Mouse (Mus musculus): ENCODE data around the gene Zcchc13. TPM values are rescaled to one million over a fixed set of nuclear protein-coding genes. Genes with fewer than 3 reads are reported as not detected.

Zcchc13 gene
- not detected in 2 replicates for total RNA-seq (2017)

GRCm38 (mm10) chrX:103630303-103630702, at the start of gene Zcchc13:
Gene Zcchc13 (plus strand): TSS chrX:103630586.
- no peak for ATAC-seq (replicated peaks in 1 of 2; ENCODE audit: insufficient read depth in 1 of 2, low FRiP score in 2 of 2, low TSS enrichment in 1 of 2, low read depth in 1 of 2, poor library complexity in 2 of 2, severe bottlenecking in 2 of 2)

GRCm38 (mm10) chrX:103584262-103584661, 46.1 kb upstream of the Zcchc13 start:
- no peak for ATAC-seq (replicated peaks in 1 of 2; ENCODE audit: insufficient read depth in 1 of 2, low FRiP score in 2 of 2, low TSS enrichment in 1 of 2, low read depth in 1 of 2, poor library complexity in 2 of 2, severe bottlenecking in 2 of 2)

DNA sequence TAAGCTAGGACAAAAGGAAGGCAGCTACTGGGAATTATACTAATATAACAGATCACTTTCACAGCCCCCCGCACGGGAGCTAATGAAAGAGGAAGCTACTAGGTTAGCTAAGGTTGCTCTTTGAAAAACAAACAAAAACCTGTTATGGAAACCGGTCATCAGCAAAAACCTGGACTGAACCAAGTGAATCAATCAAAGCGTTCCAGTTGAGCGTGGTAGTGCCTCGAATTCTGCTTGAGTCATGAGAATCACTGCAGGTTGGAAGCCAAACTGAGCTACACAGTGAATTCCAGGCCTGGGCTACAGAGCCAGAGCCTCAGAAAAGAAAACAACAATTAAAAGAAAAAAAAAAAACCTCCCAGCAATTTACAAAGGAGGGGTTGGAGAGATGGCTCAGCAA, 38.3 kb upstream of the Zcchc13 start:
- no peak for ATAC-seq (replicated peaks in 1 of 2; ENCODE audit: insufficient read depth in 1 of 2, low FRiP score in 2 of 2, low TSS enrichment in 1 of 2, low read depth in 1 of 2, poor library complexity in 2 of 2, severe bottlenecking in 2 of 2)

DNA sequence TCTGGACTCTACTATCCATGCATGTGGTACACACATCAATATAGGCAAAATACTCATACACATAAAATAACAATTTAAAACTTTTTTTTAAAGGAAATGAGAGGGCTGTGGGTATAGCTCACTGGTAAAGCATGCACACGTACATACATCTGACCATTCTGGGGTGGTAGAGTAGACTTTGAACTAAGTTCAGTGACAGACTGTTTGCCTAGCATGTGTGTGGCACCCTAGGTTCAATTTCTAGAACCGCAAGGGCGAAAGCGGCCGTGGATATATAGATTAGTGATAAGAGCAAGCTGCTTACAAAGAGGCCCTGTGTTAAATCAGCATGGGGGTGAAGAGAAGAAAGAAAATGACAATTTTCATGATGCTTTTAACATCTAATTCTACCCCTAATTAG, 27.8 kb upstream of the Zcchc13 start:
- no peak for ATAC-seq (replicated peaks in 1 of 2; ENCODE audit: insufficient read depth in 1 of 2, low FRiP score in 2 of 2, low TSS enrichment in 1 of 2, low read depth in 1 of 2, poor library complexity in 2 of 2, severe bottlenecking in 2 of 2)

GRCm38 (mm10) chrX:103604211-103604610, 26.2 kb upstream of the Zcchc13 start:
- ATAC-seq (replicated peaks in 1 of 2; ENCODE audit: insufficient read depth in 1 of 2, low FRiP score in 2 of 2, low TSS enrichment in 1 of 2, low read depth in 1 of 2, poor library complexity in 2 of 2, severe bottlenecking in 2 of 2): no peak

DNA sequence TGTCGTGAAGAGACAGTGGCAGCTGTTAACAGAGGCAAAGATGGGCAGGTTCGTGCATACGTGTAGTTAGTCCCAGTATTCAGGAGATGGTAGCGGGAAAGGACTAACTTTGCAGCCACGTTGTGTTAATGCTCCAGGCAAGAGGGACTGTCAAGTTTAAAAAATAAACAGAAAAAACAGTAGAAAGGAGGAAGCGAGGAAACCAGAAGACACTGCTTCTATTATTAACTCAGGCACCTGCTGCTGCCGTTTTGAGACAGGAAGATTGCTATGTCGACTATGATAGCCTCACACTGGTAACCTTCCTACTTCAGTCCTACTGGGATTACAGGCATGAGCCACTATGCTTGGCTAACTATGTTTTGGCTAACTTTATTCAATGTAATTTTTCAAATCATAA, 24.9 kb upstream of the Zcchc13 start:
- ATAC-seq (replicated peaks in 1 of 2; ENCODE audit: insufficient read depth in 1 of 2, low FRiP score in 2 of 2, low TSS enrichment in 1 of 2, low read depth in 1 of 2, poor library complexity in 2 of 2, severe bottlenecking in 2 of 2): no peak

GRCm38 (mm10) chrX:103610401-103610800, 20.0 kb upstream of the Zcchc13 start:
- no peak for ATAC-seq (replicated peaks in 1 of 2; ENCODE audit: insufficient read depth in 1 of 2, low FRiP score in 2 of 2, low TSS enrichment in 1 of 2, low read depth in 1 of 2, poor library complexity in 2 of 2, severe bottlenecking in 2 of 2)

- ATAC-seq (replicated peaks in 1 of 2; ENCODE audit: insufficient read depth in 1 of 2, low FRiP score in 2 of 2, low TSS enrichment in 1 of 2, low read depth in 1 of 2, poor library complexity in 2 of 2, severe bottlenecking in 2 of 2): no peak
Measured at GRCm38 (mm10) chrX:103611462-103611861, 18.9 kb upstream of the Zcchc13 start.

DNA sequence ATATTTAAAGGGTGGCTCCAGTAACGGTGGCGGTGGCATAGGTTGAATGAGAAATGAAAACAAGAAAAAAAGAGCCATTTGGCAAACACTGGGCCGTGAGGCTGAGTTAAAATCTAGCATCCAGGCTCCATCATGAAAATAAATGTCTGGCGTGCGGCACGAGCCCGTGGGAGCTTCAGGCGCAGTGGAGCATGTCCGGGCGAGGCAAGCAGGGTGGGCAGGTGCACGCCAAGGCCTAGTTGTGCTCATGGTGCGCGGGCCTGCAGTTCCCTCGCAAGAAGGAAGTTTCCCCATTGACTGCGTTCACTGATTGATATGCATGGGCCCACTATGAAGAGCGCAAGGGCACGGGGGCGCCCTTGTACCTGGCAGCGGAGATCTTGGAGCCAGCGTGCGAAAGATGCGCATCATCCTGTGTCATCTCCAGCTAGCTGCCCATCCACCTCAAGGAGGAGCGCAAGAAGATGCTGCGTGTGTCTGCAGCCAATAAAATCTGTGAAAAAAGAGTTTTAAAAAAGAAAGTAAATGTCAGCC, 15.6 kb upstream of the Zcchc13 start:
- no peak for ATAC-seq (replicated peaks in 1 of 2; ENCODE audit: insufficient read depth in 1 of 2, low FRiP score in 2 of 2, low TSS enrichment in 1 of 2, low read depth in 1 of 2, poor library complexity in 2 of 2, severe bottlenecking in 2 of 2)

DNA sequence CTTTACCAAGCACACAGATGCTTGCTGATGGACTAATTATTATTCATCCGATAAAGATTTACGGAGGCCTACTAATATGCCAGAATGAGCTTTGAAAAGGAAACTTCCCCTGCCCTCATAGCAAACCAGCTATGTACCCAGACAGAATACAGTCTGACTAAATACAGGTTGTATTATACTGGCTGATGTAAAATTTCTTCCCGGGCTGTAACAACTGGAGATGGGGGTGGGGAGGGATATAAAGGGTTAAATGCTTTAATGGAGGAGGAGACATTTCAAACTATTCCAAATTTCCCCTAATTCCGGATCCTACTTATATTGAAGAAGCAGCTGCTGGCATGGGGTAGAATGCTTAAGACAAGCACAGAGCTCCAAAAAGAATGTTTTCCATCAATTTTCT, 14.9 kb upstream of the Zcchc13 start:
- ATAC-seq (replicated peaks in 1 of 2; ENCODE audit: insufficient read depth in 1 of 2, low FRiP score in 2 of 2, low TSS enrichment in 1 of 2, low read depth in 1 of 2, poor library complexity in 2 of 2, severe bottlenecking in 2 of 2): no peak

DNA sequence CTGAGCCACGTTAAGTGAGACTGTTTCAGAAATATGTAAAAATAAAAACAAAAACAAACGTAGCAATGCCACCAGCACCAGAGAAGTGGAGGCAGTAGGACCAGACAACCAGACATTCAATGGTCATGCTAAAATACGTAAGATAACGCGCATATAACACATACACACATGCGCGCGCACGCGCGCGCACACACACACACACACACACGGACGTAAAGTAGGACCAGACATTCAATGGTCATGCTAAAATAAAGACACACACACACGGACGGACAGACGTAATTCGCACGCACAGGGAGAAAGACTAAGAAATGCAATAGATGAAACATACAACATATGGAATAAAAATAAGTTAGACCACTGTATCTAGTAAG, 14.2 kb upstream of the Zcchc13 start:
- no peak for ATAC-seq (replicated peaks in 1 of 2; ENCODE audit: insufficient read depth in 1 of 2, low FRiP score in 2 of 2, low TSS enrichment in 1 of 2, low read depth in 1 of 2, poor library complexity in 2 of 2, severe bottlenecking in 2 of 2)

DNA sequence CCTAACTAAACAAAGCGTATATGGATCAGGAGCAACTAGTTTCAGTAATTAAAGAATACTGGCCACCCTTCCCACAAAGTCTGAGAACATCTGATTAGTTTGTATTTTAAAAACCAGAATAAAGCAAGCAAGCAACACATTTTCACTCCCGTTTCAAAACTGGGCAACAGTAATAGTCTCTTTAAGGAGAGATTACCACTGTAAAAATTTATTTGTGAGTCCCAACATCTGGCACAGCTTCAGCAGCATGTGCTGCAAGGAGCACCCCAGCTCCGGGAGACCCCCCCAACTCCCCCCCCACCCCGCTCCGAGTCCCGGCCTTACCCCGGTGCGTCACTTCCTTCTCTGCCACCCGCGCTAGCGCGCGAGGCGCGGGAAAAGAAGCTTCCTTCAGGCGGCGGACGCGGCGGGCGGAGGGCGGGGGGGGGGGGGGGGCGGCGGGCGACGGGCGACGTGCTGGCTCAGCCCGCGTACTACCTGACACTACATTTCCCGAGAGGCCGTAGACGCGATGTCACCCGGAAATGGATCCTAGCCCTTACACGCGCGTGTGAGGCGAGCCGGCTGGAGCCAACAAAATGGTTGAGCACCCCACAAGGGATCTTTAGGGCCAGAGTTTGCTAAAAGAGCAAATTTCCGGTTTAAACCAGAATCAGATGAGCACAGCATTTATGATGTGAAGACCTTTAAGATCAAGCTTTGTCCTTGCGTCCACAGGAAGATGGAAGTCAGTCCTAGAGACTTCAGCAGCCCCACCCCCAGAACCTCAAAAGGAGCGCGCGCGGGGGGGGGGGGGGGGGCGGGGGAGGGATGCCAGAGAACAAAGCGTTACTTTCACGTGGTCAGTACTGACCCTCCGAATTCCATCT, 13.6 kb upstream of the Zcchc13 start:
- ATAC-seq (replicated peaks in 1 of 2; ENCODE audit: insufficient read depth in 1 of 2, low FRiP score in 2 of 2, low TSS enrichment in 1 of 2, low read depth in 1 of 2, poor library complexity in 2 of 2, severe bottlenecking in 2 of 2): peak; percentile 88 to 97

DNA sequence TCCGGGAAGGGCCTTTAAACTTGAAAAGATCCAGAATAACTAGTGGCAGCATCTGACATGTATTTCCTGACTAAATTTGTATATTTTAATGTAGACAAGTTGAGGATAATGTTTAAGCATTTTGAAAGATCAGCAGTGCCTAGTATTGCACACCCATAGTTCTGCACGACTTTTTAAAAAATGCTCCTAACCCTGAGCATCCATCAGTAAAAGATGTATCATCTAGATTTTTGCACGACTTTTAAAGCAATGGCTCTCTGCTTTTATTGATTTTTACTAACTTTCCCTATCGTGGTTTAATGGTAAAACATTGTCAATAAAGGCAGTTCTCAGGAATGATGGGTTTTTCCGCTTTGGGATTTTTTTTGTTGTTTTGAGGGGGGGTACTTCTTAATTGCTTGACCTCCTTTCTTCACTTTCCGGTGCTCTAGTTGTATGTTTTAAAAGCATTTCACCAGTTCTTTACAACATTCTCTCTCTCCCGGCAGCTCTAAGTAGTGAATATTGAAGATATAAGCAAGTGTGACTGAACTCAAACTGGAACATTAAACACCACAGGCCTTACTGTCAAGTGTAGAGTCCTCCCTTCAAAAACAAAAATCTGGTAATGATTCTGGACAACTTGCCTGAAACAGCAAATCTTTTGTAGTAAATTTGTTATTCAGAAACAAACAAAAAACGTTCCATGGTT, 12.8 kb upstream of the Zcchc13 start:
- no peak for ATAC-seq (replicated peaks in 1 of 2; ENCODE audit: insufficient read depth in 1 of 2, low FRiP score in 2 of 2, low TSS enrichment in 1 of 2, low read depth in 1 of 2, poor library complexity in 2 of 2, severe bottlenecking in 2 of 2)

DNA sequence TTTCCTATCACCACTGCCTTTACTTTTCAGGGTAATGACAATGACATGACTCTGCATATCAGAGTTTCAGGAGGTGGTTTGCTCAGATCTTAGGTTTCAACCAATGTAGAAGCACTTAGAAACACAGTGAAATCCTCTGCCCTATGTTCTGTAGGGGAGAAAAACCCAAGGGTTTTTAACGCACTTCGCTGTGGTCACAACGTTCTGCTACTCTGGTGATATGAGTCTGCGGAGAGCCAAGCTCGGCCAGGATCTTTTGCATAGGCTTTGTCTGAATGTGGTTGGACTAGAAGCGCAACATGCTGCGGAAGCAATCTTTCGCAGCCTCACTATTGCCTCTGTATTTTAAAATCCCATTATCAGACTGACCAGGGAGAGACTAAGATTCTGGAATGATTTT, 8.6 kb upstream of the Zcchc13 start:
- ATAC-seq (replicated peaks in 1 of 2; ENCODE audit: insufficient read depth in 1 of 2, low FRiP score in 2 of 2, low TSS enrichment in 1 of 2, low read depth in 1 of 2, poor library complexity in 2 of 2, severe bottlenecking in 2 of 2): peak; percentile 3 to 30; a peak in 2 of 4 replicates

GRCm38 (mm10) chrX:103622260-103622934, 8.0 kb upstream of the Zcchc13 start:
- ATAC-seq (replicated peaks in 1 of 2; ENCODE audit: insufficient read depth in 1 of 2, low FRiP score in 2 of 2, low TSS enrichment in 1 of 2, low read depth in 1 of 2, poor library complexity in 2 of 2, severe bottlenecking in 2 of 2): peak; percentile 89 to 96

DNA sequence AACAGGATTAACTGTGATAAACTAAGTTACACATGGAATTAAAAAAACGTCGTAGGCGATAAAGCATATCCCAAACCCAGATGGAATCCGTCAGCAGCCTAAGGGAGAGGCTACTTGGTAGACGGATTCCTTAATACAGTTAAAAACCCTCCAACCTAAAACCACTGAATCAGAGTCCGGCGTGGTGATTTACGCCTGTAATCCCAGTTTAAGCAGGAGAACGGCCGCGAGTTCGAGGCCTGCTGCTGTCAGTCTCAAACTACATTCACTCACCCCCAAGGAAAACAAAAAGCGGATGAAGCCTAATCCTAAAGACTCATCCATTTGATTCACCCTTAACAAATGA, 7.5 kb upstream of the Zcchc13 start:
- no peak for ATAC-seq (replicated peaks in 1 of 2; ENCODE audit: insufficient read depth in 1 of 2, low FRiP score in 2 of 2, low TSS enrichment in 1 of 2, low read depth in 1 of 2, poor library complexity in 2 of 2, severe bottlenecking in 2 of 2)

- peak; percentile 34 to 36; a peak in 2 of 4 replicates for ATAC-seq (replicated peaks in 1 of 2; ENCODE audit: insufficient read depth in 1 of 2, low FRiP score in 2 of 2, low TSS enrichment in 1 of 2, low read depth in 1 of 2, poor library complexity in 2 of 2, severe bottlenecking in 2 of 2)
Measured at GRCm38 (mm10) chrX:103623411-103623845, 7.0 kb upstream of the Zcchc13 start.
